Mouse (Mus musculus) T-helper 1 cell (primary cell): ENCODE results near the gene Chchd3.

Experiments
- in situ Hi-C: fragments of 300-600 bp; cut with MboI, MseI; formaldehyde crosslinking; loops from one replicate; pipeline ENCODE4 v1.15.1; 2025; ENCODE audit warnings: high pct_unique_total_duplicates

Chchd3 gene

GRCm38 (mm10) chr6:32936794-32937193, 123.3 kb downstream of the Chchd3 start:
- in situ Hi-C loops = no loop called here

- in situ Hi-C loops = no loop called here
Observed at GRCm38 (mm10) chr6:32936365-32936764, 123.7 kb downstream of the Chchd3 start.

DNA sequence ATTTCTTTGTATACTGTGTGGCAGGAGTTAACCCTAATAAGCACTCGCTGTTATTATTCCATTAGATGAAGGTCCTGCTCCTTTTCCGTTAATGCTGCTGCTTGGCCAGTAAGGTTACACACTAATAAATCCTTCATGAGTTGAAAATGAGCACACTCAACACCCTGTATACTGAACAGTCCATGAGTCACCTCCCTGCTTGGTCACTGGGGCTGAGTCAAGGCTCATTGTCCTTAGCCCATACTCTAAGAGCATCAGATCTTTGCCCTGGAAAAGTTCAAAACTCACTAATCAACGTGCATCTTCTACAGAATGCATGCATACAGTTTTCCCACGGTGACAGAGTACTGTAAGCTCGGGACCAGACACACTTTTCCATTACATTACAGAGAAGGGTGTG, 124.5 kb downstream of the Chchd3 start:
- in situ Hi-C loops = no loop called here

- in situ Hi-C loops = no loop called here
Observed at GRCm38 (mm10) chr6:32931106-32931770, 128.8 kb downstream of the Chchd3 start.

DNA sequence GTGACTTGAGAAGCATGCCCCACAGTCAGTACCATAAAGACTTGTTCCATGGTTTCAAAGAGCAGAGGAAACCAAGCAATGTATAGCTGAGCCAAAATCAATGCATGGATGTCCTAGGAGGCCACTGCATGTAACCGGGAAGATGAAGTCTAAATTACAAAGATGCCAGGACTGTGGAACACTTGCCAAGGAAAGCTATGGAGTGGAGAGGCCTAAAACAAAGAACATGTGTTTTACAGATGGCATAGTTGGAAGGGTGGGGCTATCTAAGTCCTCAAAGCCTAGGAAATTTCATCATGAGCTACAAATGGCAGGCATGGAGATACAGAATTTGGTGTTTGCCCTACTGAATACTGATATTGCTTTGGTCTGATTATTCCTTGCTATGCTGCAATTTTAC, 137.7 kb downstream of the Chchd3 start:
- in situ Hi-C loops = no loop called here

DNA sequence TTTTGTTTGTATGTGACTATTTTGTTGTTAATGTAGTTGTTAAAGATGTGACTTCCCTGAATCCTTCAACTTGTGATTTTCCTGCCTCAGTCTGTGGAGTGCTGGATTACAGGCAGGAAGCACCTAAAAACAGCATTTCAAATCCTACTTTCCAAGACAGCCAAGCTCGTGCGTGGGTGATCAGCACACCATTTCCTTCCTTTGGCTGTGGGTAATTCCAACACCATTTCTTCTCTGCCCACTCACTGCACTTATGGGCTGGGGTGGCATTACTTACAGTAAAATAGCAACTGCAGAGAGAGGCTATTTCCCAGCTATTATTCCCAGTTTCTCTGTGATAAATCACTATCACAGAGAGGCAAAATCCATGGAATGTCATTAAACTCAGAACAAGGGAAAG, 140.0 kb downstream of the Chchd3 start:
- in situ Hi-C loops = no loop called here

DNA sequence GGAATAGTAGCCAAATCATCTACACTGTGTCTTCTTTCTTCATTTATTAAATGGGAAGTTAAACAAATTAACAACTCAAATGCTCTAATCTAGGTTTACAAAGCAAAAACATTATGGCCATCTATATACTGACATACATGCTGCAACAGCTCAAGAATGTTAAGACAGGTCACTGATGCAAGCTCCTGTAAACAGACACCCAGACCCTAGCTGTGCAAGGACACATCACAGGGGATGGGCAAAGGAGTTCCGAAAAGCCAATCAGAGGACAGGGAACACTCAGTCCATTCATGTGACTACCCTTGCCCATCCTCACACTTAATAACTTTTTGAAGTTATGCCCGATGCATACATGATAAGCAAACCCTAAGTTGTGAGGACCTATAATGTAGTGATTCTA, 149.4 kb downstream of the Chchd3 start:
- in situ Hi-C loops = no loop called here

DNA sequence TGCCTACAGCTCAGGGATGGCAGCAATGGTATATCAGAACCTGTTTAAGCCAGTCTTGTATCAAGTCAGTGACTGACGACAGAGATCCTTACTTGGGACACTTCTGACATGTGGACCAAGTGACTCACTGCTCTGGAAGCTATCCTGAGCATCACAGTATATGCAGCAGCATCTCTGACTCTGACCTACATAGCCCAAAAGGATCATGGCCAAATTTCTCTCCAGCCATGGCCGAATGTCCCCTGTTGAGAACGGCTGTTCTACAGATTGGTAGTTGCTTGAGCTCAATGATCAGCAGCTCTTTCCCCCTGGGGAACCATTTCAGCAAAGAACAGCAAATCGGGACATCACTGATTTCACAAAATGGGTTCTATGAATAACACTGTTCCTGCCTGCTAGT, 161.0 kb downstream of the Chchd3 start:
- in situ Hi-C loops = no loop called here

GRCm38 (mm10) chr6:32894100-32894499, 166.0 kb downstream of the Chchd3 start:
- in situ Hi-C loops = no loop called here

DNA sequence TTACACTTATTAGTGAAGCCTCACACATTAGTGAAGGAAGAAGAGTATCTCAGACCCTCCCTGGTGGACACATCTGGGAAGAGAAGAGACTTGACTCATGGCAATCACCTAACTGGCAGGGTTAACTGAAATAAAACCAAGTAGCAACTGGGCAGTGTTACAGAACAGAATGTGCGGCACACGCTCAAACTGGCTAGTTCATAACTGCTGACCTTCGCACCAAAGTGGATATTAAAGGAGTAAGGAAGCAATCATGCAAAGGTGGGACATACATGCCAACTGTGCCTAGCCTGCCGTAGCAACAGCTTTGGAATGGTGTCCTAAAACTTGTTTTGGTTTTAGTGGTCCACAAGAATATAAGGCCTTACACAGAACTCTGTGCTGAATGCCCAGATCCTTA, 169.3 kb downstream of the Chchd3 start:
- in situ Hi-C loops = no loop called here

- in situ Hi-C loops = no loop called here
Observed at GRCm38 (mm10) chr6:32888894-32889529, 171.0 kb downstream of the Chchd3 start.

DNA sequence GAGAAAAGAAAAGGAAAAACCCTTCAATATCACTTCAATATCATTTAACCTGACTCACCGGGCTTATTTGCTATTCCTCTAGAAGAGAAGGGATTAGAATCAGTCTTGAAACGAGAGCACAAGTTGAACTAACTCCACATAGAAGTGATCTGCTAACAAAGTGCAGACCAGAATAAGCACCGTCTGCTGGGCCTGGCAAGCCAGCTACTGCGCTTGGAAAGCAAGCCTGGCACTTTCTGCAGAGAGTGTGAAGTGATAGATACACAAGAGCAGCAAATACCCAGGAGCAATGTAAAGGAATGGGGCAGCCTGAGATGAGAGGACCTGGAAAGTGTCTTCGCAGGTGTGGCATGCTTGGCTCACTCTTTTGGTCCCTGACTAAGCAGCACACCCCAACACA, 181.5 kb downstream of the Chchd3 start:
- in situ Hi-C loops = no loop called here

GRCm38 (mm10) chr6:32874176-32874575, 185.9 kb downstream of the Chchd3 start:
- in situ Hi-C loops = no loop called here

- in situ Hi-C loops = no loop called here
Observed at GRCm38 (mm10) chr6:32872805-32873204, 187.3 kb downstream of the Chchd3 start.

DNA sequence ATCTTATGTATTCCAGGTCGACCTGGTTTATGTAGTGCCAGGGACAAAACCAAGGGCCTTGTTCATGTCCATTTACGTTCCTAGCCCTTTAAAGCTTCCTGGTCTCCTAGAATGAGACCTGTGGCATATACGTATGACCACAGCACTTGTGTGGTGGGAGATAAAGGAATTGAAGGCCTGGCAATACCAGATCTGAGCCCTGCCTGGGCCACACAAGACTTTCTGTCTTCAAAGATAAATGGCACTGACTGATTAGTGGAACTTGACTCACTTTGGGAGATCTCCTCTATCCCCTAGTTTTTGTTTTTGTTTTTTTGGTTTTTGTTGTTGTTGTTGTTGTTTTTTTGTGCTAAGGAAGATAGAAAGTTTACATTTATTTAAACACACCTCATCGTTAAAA, 209.1 kb downstream of the Chchd3 start:
- in situ Hi-C loops = no loop called here

- in situ Hi-C loops = no loop called here
Observed at GRCm38 (mm10) chr6:32848974-32849373, 211.1 kb downstream of the Chchd3 start.

DNA sequence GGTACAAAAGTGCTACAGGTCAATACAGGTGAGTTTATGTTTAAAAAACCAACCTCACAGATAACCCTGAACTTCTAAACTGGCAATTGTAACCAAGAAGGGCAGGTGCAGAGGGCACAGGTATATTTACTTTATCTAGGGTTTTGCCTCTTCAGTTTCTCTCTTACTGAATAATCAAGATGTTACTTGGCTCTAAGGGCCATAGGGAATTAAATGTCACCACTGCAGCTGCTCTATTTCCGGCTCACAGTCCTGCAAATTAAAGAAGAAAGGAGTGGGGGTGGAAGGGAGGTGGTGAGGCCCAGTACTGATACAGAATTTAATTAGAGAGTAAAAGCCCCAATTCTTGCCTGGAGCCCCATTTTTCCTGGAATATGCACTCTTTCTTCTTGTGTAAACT, 214.6 kb downstream of the Chchd3 start:
- in situ Hi-C loops = no loop called here

- in situ Hi-C loops = no loop called here
Observed at GRCm38 (mm10) chr6:32837939-32838301, 222.1 kb downstream of the Chchd3 start.

- in situ Hi-C loops = no loop called here
Observed at GRCm38 (mm10) chr6:32837165-32837938, 222.7 kb downstream of the Chchd3 start.

DNA sequence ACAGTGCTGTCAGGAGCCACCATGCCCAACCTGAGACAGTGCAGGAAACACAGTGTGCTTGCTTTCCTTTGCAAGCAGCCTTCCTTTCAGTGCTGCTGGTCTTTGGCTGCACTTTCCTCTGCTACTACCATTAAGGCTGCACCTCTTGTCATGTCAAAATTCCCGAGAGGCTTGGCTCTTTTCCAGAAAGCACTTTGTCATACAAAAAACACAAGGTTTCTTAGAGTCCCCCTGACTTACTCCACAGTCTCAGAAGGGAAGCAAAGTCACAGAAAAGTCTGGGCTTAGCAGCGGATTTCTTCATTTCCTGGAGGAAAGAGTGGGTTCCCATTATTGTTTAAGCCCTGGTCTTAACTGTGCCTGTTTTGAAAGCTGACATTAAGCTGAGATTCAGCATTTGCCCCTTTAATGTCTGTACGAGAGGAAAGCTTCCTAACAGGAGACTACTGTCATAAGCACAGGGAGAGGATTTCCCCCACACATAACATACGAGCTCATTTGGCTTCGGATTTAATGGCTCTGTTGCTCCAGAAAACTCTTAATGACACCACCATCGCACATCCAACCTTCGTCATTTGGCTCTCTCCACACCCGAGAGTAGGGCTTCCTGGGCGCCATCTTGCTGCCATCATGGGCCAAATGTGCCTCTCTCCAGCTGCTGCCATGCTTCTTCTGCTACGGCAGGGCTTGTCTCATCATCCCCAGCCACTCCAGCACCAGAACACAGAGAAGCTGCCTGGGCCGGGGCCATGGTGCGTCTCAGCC, 236.0 kb downstream of the Chchd3 start:
- in situ Hi-C loops = no loop called here

DNA sequence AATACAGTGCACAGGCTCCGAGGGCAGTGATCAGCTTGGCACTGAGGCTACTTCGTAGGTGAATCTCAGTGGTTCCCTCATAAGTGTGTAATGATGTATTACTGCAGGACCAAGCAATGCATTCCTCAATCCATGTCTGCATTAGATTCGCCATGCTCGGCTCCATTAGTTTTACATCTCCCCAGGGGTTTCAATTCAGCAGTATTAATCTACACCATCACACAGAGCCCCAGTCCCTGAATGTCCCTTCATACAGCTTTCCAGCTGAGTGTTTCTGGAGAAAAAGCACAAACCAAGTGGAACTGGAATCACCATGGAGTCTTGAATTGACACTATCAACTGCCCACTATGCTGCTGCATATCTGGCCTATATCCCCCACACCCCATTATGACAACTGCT, 241.1 kb downstream of the Chchd3 start:
- in situ Hi-C loops = no loop called here

DNA sequence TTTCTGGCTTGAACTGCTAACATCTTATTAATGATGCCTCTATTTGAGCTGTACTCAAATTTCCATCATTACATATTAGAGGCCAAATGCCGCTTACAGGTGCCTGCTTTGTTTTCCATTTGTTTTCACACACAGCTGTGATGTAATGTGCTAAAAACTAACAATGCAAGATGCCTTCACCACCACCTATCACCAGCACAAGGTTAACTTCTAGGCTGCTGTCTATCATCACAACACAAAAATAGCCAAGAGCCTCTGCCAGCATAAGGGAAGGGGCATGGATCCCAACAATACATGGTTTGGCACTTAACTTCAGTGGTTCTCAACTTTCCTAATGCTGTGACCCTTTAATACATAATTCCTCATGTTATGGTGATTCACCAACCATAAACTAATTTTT, 251.3 kb downstream of the Chchd3 start:
- in situ Hi-C loops = no loop called here
